Mouse (Mus musculus) erythroblast, adult 5-6 weeks (primary cell): ENCODE measurements around the gene Gm11084. TPM values are rescaled to one million over a fixed set of nuclear protein-coding genes. Genes with fewer than 3 reads are reported as not detected.

Source experiments
- ATAC-seq: replicated peaks from 2 replicates; pipeline ENCODE4 v1.8.0; 2016; ENCODE audit warnings: moderate number of reproducible peaks, mild to moderate bottlenecking, moderate TSS enrichment, inconsistent platforms; ENCODE audit not compliant: poor library complexity, low FRiP score, severe bottlenecking
- total RNA-seq, 2 experiments: library from RNA; stranded (forward) in 1 of 2; stranded (reverse) in 1 of 2; fragments of 150-400 nt in 1 of 2; fragments of 200-764, 138-1000 nt in 1 of 2; gene quantifications; 2 replicates each; pipeline versions ENCODE4 v1.2.3 to v1.2.4; 2015 to 2017; ENCODE audit warnings: low replicate concordance in 2 of 2

Gm11084 gene
- total RNA-seq, 2 experiments from 2014 or later, result not detected

GRCm38 (mm10) chr2:72968536-72968935, 18.0 kb downstream of the Gm11084 start:
- no peak for ATAC-seq

- ATAC-seq, result no peak
Measured at GRCm38 (mm10) chr2:72965450-72965849, 21.1 kb downstream of the Gm11084 start.

- ATAC-seq, result no peak
Measured at GRCm38 (mm10) chr2:72956415-72956814, 30.1 kb downstream of the Gm11084 start.

GRCm38 (mm10) chr2:72952979-72953378, 33.5 kb downstream of the Gm11084 start:
- ATAC-seq, result no peak

GRCm38 (mm10) chr2:72935937-72936336, 50.6 kb downstream of the Gm11084 start:
- no peak for ATAC-seq

GRCm38 (mm10) chr2:72932186-72932585, 54.3 kb downstream of the Gm11084 start:
- ATAC-seq, result no peak

- ATAC-seq, result no peak
Measured at GRCm38 (mm10) chr2:72924981-72925380, 61.5 kb downstream of the Gm11084 start.

Other genes with a start within 250 kb of the Gm11084 start
- 55.8 and 86.7 TPM in 2 replicates for gene Sp3, start 6.3 kb downstream of the Gm11084 start, total RNA-seq (2015; ENCODE audit: low replicate concordance)
- 115 and 140 TPM in 2 replicates for gene Sp3, start 6.3 kb downstream of the Gm11084 start, total RNA-seq (2017; ENCODE audit: low replicate concordance)
- gene Ola1, start 232.2 kb upstream of the Gm11084 start, total RNA-seq (2015; ENCODE audit: low replicate concordance), result 31.8 and 31.9 TPM in 2 replicates
- gene Ola1, start 232.2 kb upstream of the Gm11084 start, total RNA-seq (2017; ENCODE audit: low replicate concordance), result 23.3 and 27.5 TPM in 2 replicates